Mouse (Mus musculus): ENCODE results near the gene Anp32a.

The Anp32a gene

DNA sequence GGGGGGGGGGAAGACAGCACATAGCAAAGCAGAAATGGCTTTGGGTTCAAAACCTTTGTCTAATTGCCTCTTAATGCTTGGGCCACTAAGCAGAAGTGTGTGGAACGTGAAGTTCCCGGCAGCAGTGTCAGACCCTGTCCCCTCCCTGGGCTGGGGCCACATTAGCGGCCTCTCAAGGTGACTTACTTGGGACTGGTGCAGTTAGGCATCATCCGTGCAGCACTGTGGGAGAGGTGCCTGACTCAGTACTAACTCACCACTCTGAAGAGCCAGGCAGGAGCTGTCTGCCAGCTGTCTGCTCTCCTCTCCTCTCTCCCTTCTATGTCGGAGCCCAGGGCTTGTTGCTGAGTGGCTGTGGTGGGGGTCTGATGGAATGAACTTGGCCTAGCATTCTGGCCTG is 6.1 kb downstream of the Anp32a start:
- no peak for DNase-seq

DNA sequence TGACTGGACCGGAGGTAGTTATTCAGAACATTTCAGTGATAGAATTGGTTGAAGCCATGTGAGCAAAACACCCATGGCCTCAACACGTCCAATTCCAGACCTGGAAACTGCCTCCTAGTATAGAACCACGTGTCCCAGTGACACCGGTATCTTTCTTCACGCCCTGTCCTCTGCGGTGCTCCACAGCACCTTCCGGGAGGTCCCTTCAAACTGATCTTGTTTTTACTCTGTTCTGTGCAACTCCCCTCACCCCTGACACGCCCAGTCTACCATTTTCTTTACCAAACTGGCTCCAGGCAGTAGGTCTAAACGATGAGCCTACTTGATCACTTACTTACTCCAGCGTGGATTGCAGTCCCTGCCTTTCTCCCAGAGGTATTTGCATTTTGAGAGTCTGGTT is 7.0 kb downstream of the Anp32a start:
- DNase-seq, result no peak

DNA sequence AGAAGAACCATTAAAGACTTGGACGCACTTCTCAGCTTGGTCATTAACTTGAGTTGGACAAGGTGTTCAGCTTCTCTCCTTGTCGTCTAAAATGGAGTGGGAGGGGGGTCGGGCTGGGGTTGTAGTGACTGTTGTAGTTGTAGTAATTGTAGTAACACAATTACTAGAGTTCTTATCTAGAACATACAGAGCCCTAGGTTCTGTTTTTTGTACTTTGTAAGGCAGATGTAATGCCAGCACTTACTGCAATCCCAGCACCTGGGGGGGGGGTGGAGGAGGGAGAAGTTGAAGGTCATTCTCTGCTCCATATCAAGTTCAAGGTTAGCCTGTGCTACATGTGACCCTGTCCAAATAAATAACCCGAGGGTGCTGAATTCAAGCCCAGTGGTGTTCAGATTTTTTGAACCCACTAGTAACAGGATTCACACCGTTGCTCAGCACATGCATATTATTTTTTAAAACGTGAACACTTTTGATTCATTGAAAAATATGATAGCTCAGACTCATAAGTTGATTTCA is 7.4 kb downstream of the Anp32a start:
- DNase-seq, result no peak

DNA sequence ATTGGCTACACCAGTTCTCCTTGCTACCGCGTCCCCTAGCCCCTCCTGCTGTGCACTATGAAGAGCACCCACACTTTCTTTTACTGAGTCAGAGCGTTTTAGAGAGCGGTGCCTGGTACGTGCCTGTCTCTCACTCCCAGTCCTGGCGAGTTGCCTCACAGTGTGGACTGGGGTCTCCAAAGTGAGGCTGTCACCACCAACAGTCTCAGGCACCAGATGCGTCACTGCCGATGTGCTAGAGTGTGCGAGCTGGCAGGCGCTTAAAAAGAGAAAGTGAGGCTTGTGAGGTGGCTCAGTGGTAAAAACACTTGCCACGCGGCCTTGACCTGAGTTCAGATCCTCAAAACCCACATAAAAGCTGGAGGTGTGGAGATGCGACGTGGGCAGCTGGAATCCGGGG is 8.2 kb downstream of the Anp32a start:
- no peak for DNase-seq

DNA sequence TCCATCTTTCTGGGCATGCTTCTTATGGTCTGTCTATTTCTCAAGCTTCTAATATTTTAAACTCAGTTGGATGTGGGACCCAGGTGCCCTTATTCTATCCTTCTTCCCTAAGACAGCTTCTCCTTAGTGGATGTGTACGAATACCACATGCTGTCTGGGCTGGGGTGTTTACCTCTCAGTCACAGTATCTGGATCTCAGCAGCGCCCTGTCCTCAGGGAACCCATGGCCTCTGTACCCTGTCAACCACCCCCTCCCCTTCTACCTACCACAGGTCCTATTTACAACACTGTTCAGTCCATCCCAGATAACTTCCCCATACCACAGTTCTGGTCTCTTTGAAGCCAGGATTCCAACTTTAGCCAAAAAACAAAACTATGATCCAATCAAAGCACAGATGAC is 9.6 kb downstream of the Anp32a start:
- no peak for DNase-seq

DNA sequence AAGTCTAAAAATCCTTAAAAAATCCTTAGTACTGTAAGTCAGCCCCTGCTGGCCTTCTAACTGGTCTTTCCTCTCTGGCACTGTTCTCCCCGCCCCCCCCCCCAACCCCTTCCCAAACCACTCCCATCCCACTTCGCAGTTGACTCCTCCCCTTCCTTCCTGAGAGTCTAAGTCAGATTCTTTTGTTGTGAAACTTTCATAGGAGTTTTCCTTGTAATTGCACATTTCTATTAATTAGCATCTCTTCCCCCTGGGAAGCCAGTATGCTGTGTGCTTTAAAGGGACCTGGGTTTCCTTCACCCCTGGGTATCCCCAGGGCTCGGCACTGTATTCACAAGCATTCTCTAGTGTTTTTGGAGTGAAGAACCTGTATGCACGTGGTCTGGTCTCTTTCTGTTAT is 10.1 kb downstream of the Anp32a start:
- no peak for DNase-seq

DNA sequence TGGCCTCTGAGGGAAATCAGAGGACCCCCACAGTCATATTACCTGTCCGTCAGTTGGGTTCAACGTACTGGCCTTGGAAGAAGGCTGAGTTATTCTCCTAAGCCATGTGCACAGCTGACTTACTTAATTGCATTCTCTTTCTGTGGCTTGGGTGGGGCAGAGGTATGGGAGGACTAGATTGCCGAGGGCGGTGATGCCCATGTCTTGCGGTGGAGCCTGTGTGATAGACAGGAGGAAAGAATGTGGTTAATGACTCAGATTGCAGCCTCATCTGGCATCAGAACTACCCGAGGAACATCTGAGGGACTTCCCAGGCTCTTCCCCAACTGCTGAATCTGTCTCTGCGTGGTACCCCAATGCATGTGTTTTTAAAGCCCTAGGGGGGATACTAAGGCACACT is 12.7 kb downstream of the Anp32a start:
- no peak for DNase-seq

DNA sequence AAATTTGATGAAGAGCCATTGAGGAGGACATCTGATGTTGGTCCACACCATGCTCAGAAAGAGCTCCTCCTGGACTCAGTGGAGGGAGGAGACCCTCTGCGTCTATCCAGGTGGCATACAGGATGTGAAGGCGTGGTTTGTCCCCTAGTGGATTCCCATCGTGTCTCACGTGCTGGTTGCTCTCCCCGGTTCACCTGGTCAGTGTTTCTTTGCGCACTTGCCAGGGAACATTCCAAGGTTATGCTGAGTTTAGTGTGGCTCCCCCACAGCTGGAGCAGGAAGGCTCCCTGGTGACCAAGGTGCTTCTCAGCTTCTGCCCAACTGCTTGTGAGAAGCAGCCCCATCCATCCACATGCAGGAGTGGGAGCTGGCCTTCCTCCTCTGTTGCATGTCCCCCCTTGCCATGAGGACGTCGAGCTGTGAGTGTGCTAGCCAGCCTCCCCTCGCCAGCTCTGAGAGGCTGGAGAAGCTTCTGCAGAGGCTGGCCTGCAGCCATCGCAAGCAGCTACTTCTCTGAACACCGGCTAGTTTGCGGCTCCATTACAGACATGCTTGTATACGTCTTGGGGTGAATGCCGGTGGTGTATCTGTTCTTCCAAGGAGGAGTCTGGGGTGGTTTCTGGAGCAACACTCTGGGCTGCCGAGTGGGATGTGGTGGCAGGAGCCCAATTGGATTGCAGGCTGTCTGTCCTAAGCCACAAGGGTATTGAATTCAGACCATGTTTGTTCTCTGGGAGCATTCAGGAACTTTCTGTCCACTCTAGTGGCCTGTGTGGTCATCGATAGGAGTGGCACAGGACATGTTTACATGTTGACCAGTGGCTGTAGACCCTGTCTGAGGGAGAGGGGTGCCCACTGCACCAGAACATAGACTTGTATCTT is 14.0 kb downstream of the Anp32a start:
- no peak for DNase-seq

DNA sequence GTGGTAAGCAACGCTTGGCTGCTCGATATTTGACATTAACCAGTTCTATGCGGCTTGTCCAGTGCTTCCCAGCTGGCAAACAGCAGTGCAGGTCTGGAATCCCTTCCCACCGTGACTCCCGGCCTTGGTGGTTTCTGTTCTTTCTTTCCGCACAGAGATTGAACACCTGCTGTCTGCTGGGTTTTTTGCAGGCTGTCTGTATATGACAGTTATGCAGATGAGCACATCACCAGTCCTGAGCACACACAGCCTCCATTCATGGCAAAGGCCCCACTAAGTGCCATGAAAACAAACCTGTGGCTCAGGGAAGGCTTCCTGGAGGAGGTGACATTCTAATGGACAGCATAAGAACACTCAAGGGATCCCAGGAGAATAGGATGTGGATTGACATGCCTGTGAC is 14.7 kb downstream of the Anp32a start:
- DNase-seq, result no peak

DNA sequence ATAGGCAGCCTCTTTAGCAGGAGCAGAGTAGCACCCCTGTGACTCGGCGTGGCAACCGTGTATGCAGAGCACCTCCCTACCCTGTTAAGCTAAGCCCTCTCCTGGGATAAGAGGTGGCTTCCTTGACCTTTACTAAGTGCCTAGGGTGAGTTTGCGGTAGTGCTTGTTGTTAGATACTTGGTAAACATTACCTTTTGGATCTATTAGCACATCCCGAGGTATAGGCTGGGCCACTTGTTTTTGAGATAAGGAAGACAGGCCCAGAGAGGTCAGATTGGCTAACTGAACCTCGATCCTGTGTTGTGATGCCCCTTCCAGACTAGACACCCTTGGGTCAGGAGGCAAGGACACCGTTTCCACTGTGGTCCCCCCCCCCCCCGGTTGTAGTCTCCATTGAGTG is 16.5 kb downstream of the Anp32a start:
- no peak for DNase-seq

DNA sequence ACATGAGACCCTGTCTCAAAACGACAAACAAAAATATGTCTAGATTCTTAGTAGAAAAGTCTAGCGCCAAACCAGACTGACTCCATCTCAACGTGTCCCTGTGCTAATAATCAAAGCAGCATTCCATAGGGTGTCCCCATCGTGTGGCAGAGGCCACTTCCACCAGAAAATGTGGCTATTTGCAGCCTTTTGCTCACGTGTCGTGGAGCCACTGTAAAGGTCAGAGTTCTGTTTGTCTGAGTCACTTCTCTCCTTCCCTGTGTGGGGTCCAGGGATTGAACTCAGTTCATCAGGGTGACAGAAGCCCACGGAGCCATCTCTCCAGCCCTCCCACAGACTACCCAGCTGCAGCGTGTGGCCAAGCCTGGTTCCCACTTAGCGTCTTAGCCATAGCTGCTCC is 17.8 kb downstream of the Anp32a start:
- DNase-seq, result no peak

DNA sequence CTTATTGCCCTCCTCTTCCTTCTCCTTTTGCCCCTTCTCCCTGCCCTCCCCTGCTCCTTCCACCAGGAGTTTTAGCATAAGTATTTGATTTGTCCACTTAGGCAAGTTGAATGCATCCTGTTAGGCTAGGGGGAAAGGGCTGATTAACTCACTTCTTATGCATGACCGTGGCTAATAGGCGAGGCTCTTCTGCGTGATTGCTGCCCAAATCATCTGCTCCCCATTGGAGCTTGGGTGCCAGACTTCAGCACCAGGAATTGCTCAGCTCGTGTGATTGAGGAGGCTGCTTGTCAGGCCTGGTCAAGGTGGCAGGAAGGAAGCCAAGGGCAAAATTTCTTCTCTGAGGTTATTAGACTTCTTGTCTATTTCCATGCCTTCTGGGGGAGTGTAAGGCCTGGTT is 19.8 kb downstream of the Anp32a start:
- no peak for DNase-seq

DNA sequence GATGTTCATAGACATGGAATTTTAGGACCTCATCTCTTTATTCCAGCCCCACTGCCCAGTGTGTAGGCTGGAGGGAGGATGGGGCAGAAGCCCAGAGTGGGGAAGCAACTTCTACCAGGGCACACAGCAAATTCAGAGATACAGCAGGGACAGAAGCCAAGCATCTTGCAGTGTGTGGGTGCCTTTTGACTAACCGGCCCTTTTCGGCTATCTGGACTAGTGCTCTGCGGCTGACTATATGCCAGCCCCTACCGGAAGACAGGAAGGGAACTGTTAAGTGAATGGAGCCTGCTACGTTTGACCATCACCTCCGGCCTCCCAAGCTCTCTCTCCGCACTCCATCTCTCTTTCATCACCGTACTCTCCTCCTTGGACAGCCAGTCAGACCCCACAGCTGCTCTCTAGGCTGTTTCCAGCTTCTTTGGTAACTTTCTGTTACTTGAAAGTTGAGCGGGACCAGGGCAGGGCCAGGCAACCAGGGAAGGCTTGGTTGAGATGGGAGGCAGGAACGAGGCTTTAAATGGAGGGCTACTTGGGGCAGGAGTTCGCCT is 21.8 kb downstream of the Anp32a start:
- no peak for DNase-seq

DNA sequence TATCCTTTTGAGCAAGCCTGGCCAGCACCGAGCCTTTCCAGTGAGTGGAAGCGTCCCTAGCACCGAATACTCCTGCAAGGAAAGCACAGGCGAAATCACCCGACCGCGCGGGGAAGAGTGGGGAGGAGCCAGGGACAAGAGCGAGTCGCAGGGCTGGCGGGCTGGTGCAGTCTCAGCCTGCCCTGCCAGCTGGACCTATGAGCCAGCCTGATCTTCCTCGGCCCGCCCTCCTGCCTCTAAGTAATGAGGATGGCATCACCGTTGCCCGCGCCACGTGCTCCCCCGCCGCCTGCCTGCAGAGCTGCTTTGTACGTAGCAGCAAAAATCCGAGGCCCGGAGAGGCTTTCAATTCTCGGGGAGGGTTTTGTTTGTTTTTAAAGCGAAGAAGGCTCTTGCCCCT is 22.5 kb downstream of the Anp32a start:
- peak; percentile 88 for DNase-seq

DNA sequence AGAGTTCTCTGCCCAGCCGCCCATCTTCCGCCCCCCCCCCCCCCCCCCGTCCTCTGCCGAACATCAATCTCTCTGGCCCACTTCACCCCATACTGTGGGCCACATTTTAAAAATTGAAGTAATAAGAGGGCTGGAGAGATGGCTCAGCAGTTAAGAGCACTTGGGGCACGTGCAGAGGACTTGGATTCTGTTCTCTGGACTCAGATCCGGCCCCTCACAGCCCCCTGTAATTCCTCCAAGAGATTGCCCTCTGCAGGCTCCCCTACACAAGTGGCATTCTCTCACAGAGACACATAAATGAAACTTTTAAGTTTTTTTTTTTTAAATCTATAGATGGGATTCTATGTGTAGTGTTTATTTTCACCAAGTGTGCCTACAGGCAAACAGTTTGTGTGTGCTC is 23.1 kb downstream of the Anp32a start:
- DNase-seq, result no peak

DNA sequence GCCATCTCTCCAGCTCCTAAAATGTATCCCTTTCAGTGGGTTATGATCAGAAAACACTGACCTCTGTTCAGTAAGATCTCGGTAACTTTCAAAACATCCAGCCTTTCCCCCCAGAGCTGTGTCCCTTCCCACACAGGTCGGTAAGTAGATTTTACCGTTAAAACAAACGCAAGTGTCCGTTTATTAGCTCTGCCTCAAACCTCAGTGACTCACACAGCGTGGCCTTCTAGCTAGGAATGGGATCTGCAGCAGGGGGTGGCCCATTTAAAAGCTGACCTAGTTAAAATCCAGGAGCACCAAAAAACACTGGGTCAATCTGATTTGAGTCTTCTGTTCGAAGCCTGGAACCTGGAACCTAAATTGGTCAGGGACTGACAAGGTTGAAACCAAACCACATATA is 23.7 kb downstream of the Anp32a start:
- no peak for DNase-seq

DNA sequence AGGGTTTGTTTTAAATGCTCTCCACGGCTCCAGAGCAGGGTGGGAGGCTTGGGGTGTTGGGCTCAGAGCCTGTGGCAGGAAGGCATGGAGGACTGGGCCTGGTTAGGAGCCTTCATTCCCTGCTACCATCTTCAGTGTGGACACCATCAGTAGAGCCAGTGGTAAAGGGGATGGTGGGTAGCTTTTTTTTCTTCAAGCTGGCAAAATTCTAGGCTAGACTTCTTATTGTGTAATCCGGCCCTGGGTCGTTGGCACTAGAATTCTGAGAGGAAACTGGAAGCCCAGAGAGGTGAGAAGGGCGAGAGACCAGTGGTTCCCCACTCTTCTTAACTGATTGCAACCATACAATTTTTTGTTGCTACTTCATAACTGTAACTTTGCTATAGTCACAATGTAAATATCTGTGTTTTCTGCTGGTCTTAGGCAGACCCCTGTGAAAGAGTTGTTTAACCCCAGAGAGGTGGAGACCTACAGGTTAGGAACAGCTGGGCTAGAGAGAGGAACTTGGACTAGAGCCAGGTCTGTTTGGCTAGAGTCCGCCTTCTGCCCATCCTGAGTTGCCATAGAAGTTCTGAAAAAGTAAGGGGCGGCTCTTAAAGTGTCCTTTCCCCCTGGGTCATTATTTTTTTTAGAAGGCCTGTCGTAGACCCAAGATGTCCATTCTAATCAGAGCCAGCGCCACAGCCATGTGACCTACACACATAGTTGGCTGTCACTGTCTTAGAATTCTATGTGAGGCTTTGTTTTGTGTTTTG is 24.4 kb downstream of the Anp32a start:
- DNase-seq, result no peak

DNA sequence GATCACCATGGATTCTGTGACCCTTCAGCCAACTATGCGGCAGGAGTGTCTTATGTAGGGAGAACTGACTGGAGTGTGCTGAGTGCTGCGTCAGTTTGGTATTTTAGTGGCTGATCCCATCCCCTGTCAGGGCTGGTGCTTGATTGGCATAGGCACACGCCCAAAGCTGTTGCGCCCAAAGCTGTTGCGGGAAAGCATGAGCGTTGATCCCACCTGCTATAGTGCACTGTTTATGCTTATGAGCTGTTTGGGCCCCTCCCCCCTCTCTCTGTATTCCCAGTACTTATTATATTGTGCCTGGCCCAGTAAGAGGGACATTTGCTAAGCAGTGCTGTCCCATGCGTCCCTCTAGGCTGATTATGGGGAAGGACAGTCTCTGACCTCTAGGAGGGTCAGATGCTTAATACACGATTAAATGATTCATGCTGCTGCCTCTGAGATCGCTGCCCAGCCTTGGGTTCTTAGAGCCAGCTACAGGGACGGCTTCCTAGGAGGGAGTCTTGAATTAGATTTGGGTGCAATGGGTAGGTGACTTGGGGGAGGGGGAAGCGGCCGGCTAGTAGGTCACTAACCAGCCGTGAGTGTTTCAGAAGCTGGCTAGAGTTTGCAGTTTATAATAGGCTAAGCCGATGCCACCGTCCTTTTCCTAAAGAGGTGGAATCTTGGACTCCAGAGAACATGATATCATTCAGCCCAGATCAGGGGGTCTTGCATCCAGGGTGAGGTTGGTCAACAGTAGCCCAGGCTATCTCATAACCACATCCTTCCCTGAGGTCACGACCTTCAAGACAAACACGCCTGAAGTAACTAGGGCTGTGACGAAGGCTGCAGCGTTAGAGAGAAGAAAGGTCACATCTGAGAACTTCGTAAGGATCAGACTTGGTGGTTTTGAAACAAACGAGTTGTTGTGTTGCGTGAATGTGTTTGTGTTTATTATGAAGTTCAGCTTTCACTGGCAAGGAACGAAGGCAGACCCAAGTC is 25.7 kb downstream of the Anp32a start:
- DNase-seq, result no peak

DNA sequence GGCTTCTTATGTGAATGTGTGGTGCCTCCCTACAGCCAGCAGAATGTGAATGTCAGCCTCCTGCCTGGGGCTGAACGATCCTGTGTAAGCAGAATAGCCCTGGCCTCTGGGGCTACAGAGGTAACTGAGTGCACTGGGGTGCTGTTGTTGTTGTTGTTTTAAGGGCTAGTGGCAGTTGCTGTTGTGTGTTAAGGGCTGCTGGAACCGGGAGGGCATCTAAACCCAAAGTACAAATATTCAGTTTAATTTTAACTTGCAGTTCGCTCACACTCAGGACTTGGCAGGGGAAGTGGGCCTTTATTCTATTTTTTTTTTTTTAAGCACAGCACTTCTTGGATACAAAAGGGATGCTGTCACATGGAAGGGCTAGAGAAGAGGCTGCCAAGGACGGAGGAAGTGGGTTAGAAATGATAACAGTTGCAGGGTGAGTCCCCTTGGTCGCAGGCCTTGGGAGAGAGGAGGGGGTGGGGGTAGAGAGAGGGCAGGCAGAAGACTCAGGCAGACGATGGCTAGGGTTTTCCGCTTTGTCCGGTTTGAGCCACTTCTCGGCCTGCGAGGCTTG is 26.5 kb downstream of the Anp32a start:
- peak; percentile 57 for DNase-seq

DNA sequence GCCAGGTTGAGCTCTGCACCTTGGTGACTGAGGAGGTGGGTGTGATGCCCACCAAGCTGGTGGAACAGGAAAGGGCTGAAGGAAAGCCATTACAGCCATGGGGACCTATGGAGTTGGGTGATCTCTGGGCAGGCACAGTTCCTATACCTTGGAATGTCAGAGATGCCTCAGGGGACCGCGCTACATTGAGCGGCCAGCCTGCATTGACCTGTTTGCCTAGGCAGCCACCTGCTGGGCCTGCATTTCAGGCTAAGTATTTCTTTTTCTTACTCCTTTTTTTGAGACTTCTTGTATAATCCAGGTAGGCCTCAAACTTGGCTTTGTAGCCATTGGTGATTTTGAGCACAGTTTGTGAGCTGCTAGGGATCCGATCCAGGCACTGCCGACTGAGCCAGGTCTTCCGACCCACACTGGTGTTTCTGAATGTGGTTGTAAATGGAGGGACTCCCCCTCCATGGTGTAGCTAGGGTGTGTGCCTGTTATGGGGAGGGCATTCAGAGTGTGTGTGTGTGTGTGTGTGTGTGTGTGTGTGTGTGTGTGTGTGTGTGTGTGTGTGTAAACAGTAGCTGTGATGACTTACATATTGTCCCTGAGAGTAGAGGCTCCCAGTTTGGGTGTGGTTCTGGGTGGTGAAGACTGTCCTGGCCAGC is 27.3 kb downstream of the Anp32a start:
- DNase-seq, result no peak

DNA sequence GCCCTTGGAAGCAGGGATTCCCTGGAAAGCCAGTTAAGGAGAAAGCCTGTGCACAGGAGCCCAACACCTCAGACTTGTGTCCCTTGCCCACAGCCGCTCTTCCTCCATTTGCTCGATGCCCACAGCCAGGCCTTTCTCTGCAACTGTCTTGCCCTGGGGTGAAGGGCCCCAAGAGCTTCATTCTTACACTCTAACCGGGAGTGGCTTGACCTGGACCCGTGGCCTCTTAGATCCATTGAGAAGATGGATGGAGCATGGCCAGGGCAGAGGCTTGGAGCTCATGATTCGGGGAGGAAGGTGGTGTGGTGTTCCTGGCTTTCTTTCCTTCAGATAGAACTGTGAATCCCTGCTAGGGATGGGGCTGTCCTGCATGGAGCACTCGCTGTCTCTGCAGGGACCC is 28.1 kb downstream of the Anp32a start:
- DNase-seq, result no peak

DNA sequence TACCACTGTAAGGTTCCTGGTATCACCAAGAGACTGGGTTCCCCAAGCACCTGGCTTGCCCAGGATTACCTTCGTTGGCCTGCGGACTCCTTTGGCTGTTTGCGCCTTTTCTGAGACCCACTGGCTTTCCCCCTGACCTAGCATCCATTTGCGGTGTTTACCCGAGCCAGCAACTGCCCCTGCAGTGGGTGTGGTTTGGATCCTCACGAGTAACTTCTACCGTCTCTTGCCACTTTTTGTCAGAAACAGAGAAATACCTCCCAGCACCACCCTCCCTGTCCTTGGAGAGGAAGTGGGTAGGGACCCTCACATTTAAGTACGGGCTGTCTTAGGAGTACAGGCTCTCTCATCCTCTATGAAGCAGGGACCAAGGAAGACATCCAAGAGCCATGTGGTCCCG is 29.1 kb downstream of the Anp32a start:
- DNase-seq, result no peak

Measured in lung, postnatal 14 days (tissue).